Mouse (Mus musculus): ENCODE results near the gene Slc25a42. TPM values are rescaled to one million over a fixed set of nuclear protein-coding genes. Genes with fewer than 3 reads are reported as not detected.
A peak's percentile ranks its signal among the peaks of the same experiment; 100 is the strongest.

Slc25a42 gene
- total RNA-seq (2021), result 10 to 100 TPM; 32.7 to 34.5 TPM
- long read RNA-seq, experiment 1, partial matches to known transcripts, result 0 of 5 reads
- long read RNA-seq, experiment 1, other reads (novel, unspliced or antisense), result 4 of 5 reads
- long read RNA-seq, experiment 2, partial matches to known transcripts, result 0 of 5 reads
- long read RNA-seq, experiment 2, other reads (novel, unspliced or antisense), result 0 of 5 reads

- DNase-seq (ENCODE audit: low spot score in 2 of 2), result peak; percentile 99 to 100
- intact Hi-C loops (cut with DNase I), result no loop called here
These were observed at the start of gene Slc25a42 for GRCm38 (mm10) chr8:70212112-70213055. TSS of gene Slc25a42 (minus strand) at chr8:70212305.

GRCm38 (mm10) chr8:70259043-70259442 is 46.9 kb upstream of the Slc25a42 start:
- intact Hi-C loops (cut with DNase I), result no loop called here
- no peak for DNase-seq (ENCODE audit: low spot score in 2 of 2)

- no peak for DNase-seq (ENCODE audit: low spot score in 2 of 2)
- intact Hi-C loops (cut with DNase I), result no loop called here
These were observed 46.5 kb upstream of the Slc25a42 start for GRCm38 (mm10) chr8:70258600-70258999.

- intact Hi-C loops (cut with DNase I), result no loop called here
These were observed 45.4 kb upstream of the Slc25a42 start for GRCm38 (mm10) chr8:70257456-70257855.

GRCm38 (mm10) chr8:70254628-70255027 is 42.5 kb upstream of the Slc25a42 start:
- intact Hi-C loops (cut with DNase I), result no loop called here
- no peak for DNase-seq (ENCODE audit: low spot score in 2 of 2)

More at GRCm38 (mm10) chr8:70257456-70257855, 45.4 kb upstream of the Slc25a42 start:
- no peak for DNase-seq (ENCODE audit: low spot score in 2 of 2)

- intact Hi-C loops (cut with DNase I), result no loop called here
- no peak for DNase-seq (ENCODE audit: low spot score in 2 of 2)
These were observed 35.7 kb upstream of the Slc25a42 start for GRCm38 (mm10) chr8:70247841-70248240.

- intact Hi-C loops (cut with DNase I), result no loop called here
- no peak for DNase-seq (ENCODE audit: low spot score in 2 of 2)
These were observed 34.5 kb upstream of the Slc25a42 start for GRCm38 (mm10) chr8:70246622-70247021.

- no peak for DNase-seq (ENCODE audit: low spot score in 2 of 2)
- intact Hi-C loops (cut with DNase I), result no loop called here
These were observed 28.5 kb upstream of the Slc25a42 start for GRCm38 (mm10) chr8:70240642-70241041.

GRCm38 (mm10) chr8:70237842-70238241 is 25.7 kb upstream of the Slc25a42 start:
- DNase-seq (ENCODE audit: low spot score in 2 of 2), result no peak
- intact Hi-C loops (cut with DNase I), result no loop called here

- intact Hi-C loops (cut with DNase I), result no loop called here
- DNase-seq (ENCODE audit: low spot score in 2 of 2), result no peak
These were observed 22.6 kb upstream of the Slc25a42 start for GRCm38 (mm10) chr8:70234781-70235128.

GRCm38 (mm10) chr8:70234080-70234780 is 22.1 kb upstream of the Slc25a42 start, which contains the start of the genes Sugp2 and Armc6:
TSS of gene Sugp2 (plus strand) at chr8:70234226.
TSS of gene Armc6 (minus strand) at chr8:70234466.
- intact Hi-C loops (cut with DNase I), result no loop called here

GRCm38 (mm10) chr8:70233606-70234005 is 21.5 kb upstream of the Slc25a42 start:
- intact Hi-C loops (cut with DNase I), result no loop called here
- DNase-seq (ENCODE audit: low spot score in 2 of 2), result peak in 1 of 2 experiments; percentile 21

More at GRCm38 (mm10) chr8:70234080-70234780, 22.1 kb upstream of the Slc25a42 start, which contains the start of the genes Sugp2 and Armc6:
- DNase-seq (ENCODE audit: low spot score in 2 of 2), result peak; percentile 97

GRCm38 (mm10) chr8:70230837-70231236 is 18.7 kb upstream of the Slc25a42 start:
- DNase-seq (ENCODE audit: low spot score in 2 of 2), result no peak
- intact Hi-C loops (cut with DNase I), result no loop called here

GRCm38 (mm10) chr8:70227997-70228396 is 15.9 kb upstream of the Slc25a42 start:
- DNase-seq (ENCODE audit: low spot score in 2 of 2), result no peak
- intact Hi-C loops (cut with DNase I), result no loop called here

- peak in 1 of 2 experiments; percentile 43 for DNase-seq (ENCODE audit: low spot score in 2 of 2)
These were observed 11.2 kb upstream of the Slc25a42 start for GRCm38 (mm10) chr8:70223341-70223740.

GRCm38 (mm10) chr8:70222041-70222440 is 9.9 kb upstream of the Slc25a42 start:
- intact Hi-C loops (cut with DNase I), result loop anchor here (5.0 kb wide), 1 partner anchor 135 kb away; no protein-coding TSS in a partner anchor
- DNase-seq (ENCODE audit: low spot score in 2 of 2), result no peak

More at GRCm38 (mm10) chr8:70223341-70223740, 11.2 kb upstream of the Slc25a42 start:
- intact Hi-C loops (cut with DNase I), result loop anchor here (5.0 kb wide), 1 partner anchor 136 kb away; no protein-coding TSS in a partner anchor

- intact Hi-C loops (cut with DNase I), result loop anchor here (5.0 kb wide), 1 partner anchor 134 kb away; no protein-coding TSS in a partner anchor
These were observed 8.8 kb upstream of the Slc25a42 start for GRCm38 (mm10) chr8:70220911-70221310.

GRCm38 (mm10) chr8:70220236-70220840 is 8.2 kb upstream of the Slc25a42 start:
- DNase-seq (ENCODE audit: low spot score in 2 of 2), result no peak
- intact Hi-C loops (cut with DNase I), result loop anchor here (5.0 kb wide), 1 partner anchor 133 kb away; no protein-coding TSS in a partner anchor

More at GRCm38 (mm10) chr8:70220911-70221310, 8.8 kb upstream of the Slc25a42 start:
- DNase-seq (ENCODE audit: low spot score in 2 of 2), result no peak

- DNase-seq (ENCODE audit: low spot score in 2 of 2), result peak in 1 of 2 experiments; percentile 57
- intact Hi-C loops (cut with DNase I), result no loop called here
These were observed 7.1 kb upstream of the Slc25a42 start for GRCm38 (mm10) chr8:70219107-70219684.

Measured in left cerebral cortex, postnatal 14 days (tissue).